Mouse (Mus musculus): Measurements from ENCODE around the gene BC025446. TPM values are rescaled to one million over a fixed set of nuclear protein-coding genes. Genes with fewer than 3 reads are reported as not detected.

The BC025446 gene
- polyA plus RNA-seq, 1 experiment from 2014 or later, result not detected

DNA sequence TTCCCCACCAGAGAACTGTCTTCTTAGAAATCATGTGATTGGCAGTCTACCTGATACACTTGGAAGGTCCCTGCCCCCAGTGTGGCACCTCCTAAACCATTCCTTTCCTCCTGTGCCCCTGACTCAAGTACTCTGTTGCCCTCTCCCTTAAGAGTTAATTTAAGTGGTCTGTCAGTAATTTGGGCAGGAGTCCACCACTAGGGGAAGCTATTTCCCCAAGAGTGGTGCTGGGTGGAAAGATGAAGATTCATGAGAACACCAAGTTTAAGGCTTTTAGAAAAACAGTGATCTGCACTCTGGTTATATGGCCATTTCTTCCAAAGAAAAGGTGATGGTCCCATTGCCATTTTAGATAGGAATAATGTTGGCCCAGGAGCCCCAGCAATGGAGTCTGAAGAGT lies 49.7 kb downstream of the BC025446 start:
- Histone ChIP-seq H3K27ac (no peak overlapping the region), H3K36me3 (no peaks in the 10 kb centered on the region), H3K9ac (no peak overlapping the region), H3K4me1 (no peaks in the 10 kb centered on the region), H3K4me3 (no peak overlapping the region), H3K9me3 (no peaks in the 10 kb centered on the region), H3K27me3 (no peaks in the 10 kb centered on the region), H3K4me2 (no peak overlapping the region)
- no peak for ATAC-seq (ENCODE audit: insufficient number of reproducible peaks, insufficient read depth, low FRiP score, low TSS enrichment, low read depth)

DNA sequence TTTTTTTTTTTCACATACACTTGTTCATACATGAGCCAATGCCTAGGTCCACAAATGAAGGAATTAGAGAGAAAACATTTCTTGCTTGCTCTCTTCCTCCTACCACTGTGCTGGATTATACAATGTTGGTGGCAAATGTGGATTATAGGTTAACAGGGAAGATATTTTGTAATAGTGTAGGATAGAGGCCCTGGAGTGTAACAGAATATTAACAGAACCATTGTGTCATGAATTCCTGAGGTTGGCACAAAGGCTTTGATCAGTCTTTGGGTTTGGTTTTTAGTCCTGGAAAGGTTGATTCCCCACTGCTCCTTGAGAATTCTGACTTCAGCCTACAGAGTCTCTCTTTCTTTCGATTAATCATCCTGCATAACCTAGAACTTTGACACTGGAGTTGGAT lies 50.5 kb downstream of the BC025446 start:
- no peak for ATAC-seq (ENCODE audit: insufficient number of reproducible peaks, insufficient read depth, low FRiP score, low TSS enrichment, low read depth)
- WGBS, result 73% methylated on average over 1 of the region's 1 CpGs
- no peak overlapping the region for H3K27ac ChIP-seq
- no peaks in the 10 kb centered on the region for H3K36me3 ChIP-seq
- no peaks in the 10 kb centered on the region for H3K27me3 ChIP-seq
- no peaks in the 10 kb centered on the region for H3K9me3 ChIP-seq
- no peak overlapping the region for H3K4me3 ChIP-seq
- no peaks in the 10 kb centered on the region for H3K4me1 ChIP-seq
- H3K9ac ChIP-seq, result no peak overlapping the region
- H3K4me2 ChIP-seq, result no peak overlapping the region

DNA sequence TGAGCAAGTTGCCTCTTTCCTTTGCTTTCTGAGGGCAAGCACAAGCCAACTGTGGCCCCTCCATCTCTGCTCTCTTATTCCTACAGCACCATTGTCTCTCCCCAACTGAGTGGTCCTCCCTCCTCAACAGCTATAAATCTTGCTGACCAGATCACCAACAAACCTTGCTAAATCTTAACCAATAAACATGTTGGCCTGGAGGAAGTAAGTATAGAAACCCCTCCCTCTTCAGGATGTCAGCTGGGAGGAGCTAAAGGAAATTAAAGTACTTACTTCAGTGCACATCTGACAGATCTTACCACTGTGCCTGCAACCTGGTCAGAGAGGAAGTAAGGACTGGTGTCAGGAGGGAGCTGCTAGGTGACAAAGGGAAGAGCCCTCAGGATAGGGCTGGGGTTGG lies 51.9 kb downstream of the BC025446 start, which contains the start of gene Ly6f:
Gene Ly6f (plus strand): TSS at position 301 of the 400 bp plus-strand sequence.
- Histone ChIP-seq H3K27me3 (no peaks in the 10 kb centered on the region), H3K4me3 (no peak within 1 kb of the TSS), H3K4me2 (no peak within 1 kb of the TSS), H3K9ac (no peak within 1 kb of the TSS), H3K4me1 (no peaks in the 10 kb centered on the region), H3K36me3 (no peaks in the 10 kb centered on the region), H3K9me3 (no peaks in the 10 kb centered on the region), H3K27ac (no peak within 1 kb of the TSS)
- no peak for ATAC-seq (ENCODE audit: insufficient number of reproducible peaks, insufficient read depth, low FRiP score, low TSS enrichment, low read depth)

DNA sequence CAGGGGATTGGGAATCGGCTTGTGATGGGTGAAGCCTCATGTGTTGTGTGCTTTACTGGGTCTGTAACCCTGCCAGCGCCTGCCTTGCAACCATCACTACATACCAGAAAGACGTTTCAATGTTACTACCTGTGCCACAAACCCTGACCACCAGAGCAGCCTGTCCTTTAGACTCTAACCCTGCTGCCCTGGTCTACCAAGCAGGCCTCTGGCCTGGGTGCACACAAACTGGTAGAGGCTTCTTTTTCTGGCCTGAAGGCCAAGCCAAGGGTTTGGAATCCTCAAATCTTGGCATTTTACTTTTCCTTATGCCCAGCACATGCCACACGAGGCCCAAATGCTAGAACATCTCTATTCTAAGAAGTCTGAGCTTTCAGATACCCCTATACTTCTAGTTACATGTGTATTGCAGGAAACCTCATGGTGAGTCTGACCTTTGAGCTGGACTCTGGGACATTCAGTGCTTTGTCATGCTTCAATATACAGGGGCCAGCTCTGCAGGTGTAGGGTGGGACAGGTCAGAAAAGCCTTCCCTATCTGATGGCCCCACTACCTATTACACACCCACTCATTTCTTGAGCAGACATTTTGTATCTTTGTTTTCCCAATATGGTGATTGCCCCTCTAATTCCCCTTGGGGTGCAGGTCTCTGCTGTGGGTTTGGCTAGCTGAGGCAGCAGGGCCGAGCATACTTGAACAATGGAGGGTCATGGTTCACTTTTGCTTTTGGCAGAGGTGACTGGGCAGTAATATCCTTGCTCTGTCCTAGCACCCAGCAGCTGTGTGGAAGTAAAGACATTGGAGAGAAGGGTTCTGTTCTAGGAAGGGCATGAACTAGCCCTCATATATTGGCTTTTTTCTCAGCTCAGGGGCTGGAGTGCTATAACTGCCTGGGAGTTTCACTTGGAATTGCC lies 53.0 kb downstream of the BC025446 start:
- no peaks in the 10 kb centered on the region for H3K4me1 ChIP-seq
- H3K27ac ChIP-seq, result no peak overlapping the region
- no peaks in the 10 kb centered on the region for H3K9me3 ChIP-seq
- H3K4me2 ChIP-seq, result no peak overlapping the region
- 77% methylated on average over 5 of the region's 5 CpGs for WGBS
- H3K4me3 ChIP-seq, result no peak overlapping the region
- no peak for ATAC-seq (ENCODE audit: insufficient number of reproducible peaks, insufficient read depth, low FRiP score, low TSS enrichment, low read depth)
- no peaks in the 10 kb centered on the region for H3K36me3 ChIP-seq
- H3K27me3 ChIP-seq, result no peaks in the 10 kb centered on the region
- no peak overlapping the region for H3K9ac ChIP-seq

DNA sequence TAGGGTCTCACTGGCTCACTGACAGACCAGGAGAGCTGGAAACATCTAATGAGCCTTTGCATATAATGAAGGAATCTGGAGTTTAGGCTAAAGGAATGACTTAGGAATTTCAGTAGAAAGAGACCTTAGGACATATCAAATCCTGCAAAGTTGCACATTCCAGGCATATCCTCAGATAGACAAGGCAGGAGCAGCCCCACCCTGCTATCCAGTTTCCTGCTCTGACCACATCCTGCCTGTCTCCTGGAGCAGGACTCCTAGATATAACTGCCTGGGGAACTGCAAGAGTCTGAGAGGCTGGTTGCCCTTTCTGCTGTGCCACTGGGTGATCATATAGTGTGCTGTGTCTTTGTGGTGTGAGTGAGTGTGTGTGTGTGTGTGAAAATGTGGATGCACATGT lies 54.0 kb downstream of the BC025446 start:
- no peak for ATAC-seq (ENCODE audit: insufficient number of reproducible peaks, insufficient read depth, low FRiP score, low TSS enrichment, low read depth)
- no peak overlapping the region for H3K4me2 ChIP-seq
- no peaks in the 10 kb centered on the region for H3K4me1 ChIP-seq
- H3K9ac ChIP-seq, result no peak overlapping the region
- no peak overlapping the region for H3K4me3 ChIP-seq
- no peaks in the 10 kb centered on the region for H3K9me3 ChIP-seq
- H3K27ac ChIP-seq, result no peak overlapping the region
- H3K27me3 ChIP-seq, result no peaks in the 10 kb centered on the region
- no peaks in the 10 kb centered on the region for H3K36me3 ChIP-seq

DNA sequence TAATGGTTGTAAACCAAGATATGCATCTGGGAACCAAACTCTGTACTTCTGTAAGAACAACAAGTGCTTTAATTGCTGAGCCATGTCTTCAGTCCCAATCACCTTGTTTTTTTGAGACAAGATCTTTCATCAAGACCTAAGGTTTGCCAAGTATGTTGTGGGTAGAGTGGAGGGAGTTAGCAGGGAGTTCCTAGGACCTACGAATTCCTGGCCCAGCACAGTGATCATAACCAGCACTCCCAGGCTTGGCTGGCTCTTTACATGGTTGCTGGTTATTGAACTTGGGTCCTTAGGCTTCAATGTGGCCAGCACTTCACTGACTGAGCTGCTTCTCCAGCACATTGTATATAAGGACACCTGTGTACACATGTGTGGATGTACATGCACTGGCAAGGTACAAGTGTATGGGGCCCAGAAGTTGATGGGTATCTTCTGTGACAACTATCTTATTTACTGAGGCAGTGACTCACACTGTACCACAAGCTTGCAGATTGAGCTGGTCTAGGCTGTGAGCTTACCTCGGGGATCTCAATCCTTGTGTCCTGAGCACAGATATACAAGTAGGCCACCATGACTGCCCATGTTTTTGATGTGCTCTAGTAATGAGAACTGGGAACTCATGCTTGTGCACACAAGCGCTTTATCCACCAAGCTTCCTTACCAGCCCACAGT lies 54.7 kb downstream of the BC025446 start:
- Histone ChIP-seq H3K4me3 (no peak overlapping the region), H3K36me3 (no peaks in the 10 kb centered on the region), H3K27ac (no peak overlapping the region), H3K4me1 (no peaks in the 10 kb centered on the region), H3K4me2 (no peak overlapping the region), H3K27me3 (no peaks in the 10 kb centered on the region), H3K9ac (no peak overlapping the region), H3K9me3 (no peaks in the 10 kb centered on the region)
- ATAC-seq (ENCODE audit: insufficient number of reproducible peaks, insufficient read depth, low FRiP score, low TSS enrichment, low read depth), result no peak
- 75% methylated on average over 3 of the region's 3 CpGs for WGBS

DNA sequence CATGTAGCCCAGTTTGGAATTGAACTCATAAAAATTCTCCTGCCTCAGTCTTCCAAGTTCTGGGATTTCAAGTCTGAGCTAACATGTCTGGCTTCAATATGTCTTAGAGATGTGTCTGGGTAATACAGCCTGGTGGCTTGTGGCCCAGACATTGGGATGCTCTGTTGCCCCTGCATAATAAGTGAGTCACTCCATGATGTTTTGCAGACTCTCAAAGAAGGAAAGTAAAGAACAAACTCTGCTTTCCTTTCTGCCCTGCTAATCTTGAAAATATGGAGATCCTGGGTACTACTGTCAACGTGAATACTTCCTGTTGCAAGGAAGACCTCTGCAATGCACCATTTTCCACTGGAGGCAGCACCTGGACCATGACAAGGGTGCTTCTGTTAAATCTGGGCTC lies 55.2 kb downstream of the BC025446 start:
- no peaks in the 10 kb centered on the region for H3K27me3 ChIP-seq

DNA sequence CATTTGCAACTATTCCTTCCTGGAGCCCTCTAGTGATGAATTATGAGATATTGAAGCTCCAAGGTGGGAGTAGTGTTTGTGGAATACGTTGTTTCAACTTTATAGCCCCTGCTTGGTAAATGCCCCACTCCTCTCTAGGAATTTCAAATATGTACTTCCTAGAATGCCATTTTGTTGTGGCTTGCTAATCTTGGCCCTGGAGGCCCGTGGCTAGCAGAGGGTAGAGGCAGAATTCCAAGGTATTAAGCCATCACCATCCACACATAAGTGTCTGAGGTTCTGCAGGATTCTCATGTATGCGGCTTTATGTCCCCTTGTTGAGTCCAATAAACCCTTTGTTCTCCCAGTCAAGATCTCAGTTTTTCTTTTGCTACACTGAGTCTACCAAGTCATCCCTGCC lies 55.7 kb downstream of the BC025446 start:
- ATAC-seq (ENCODE audit: insufficient number of reproducible peaks, insufficient read depth, low FRiP score, low TSS enrichment, low read depth), result no peak
- H3K4me1 ChIP-seq, result no peaks in the 10 kb centered on the region
- 58% methylated on average over 3 of the region's 3 CpGs for WGBS

More for the DNA sequence above, 55.2 kb downstream of the BC025446 start:
- H3K9ac ChIP-seq, result no peak overlapping the region
- H3K27ac ChIP-seq, result no peak overlapping the region
- no peaks in the 10 kb centered on the region for H3K36me3 ChIP-seq
- WGBS, result 57% methylated on average over 1 of the region's 1 CpGs
- H3K4me2 ChIP-seq, result no peak overlapping the region
- ATAC-seq (ENCODE audit: insufficient number of reproducible peaks, insufficient read depth, low FRiP score, low TSS enrichment, low read depth), result no peak
- H3K4me3 ChIP-seq, result no peak overlapping the region
- no peaks in the 10 kb centered on the region for H3K9me3 ChIP-seq
- H3K4me1 ChIP-seq, result no peaks in the 10 kb centered on the region

More for the DNA sequence above, 55.7 kb downstream of the BC025446 start:
- no peaks in the 10 kb centered on the region for H3K36me3 ChIP-seq
- H3K4me2 ChIP-seq, result no peak overlapping the region
- no peak overlapping the region for H3K4me3 ChIP-seq
- no peak overlapping the region for H3K9ac ChIP-seq
- H3K27me3 ChIP-seq, result no peaks in the 10 kb centered on the region
- no peak overlapping the region for H3K27ac ChIP-seq
- no peaks in the 10 kb centered on the region for H3K9me3 ChIP-seq

Other genes with a start within 250 kb of the BC025446 start
- gene Ly6i, start 232.9 kb upstream of the BC025446 start, polyA plus RNA-seq (2015; fragmentation: Nextera tagmentation; extraction: Ambion mirVana), result not detected in 2 replicates
- 1.0 and 1.3 TPM in 2 replicates for gene Ly6a, start 218.3 kb upstream of the BC025446 start, polyA plus RNA-seq (2015; fragmentation: Nextera tagmentation; extraction: Ambion mirVana)
- gene Ly6c1, start 167.5 kb upstream of the BC025446 start, polyA plus RNA-seq (2015; fragmentation: Nextera tagmentation; extraction: Ambion mirVana), result 3.7 and 6.8 TPM in 2 replicates
- 0.65 and 1.5 TPM in 2 replicates for gene Ly6c2, start 104.4 kb upstream of the BC025446 start, polyA plus RNA-seq (2015; fragmentation: Nextera tagmentation; extraction: Ambion mirVana)
- gene Ly6g, start 61.1 kb upstream of the BC025446 start, polyA plus RNA-seq (2015; fragmentation: Nextera tagmentation; extraction: Ambion mirVana), result not detected in 2 replicates
- gene Ly6f, start 52.0 kb downstream of the BC025446 start, polyA plus RNA-seq (2015; fragmentation: Nextera tagmentation; extraction: Ambion mirVana), result not detected in 2 replicates

All from embryonic facial prominence, embryonic 13.5 days (tissue).